Mouse (Mus musculus) embryo, embryonic 10 days (tissue): Measurements from ENCODE around the gene Hdac7.
A peak's percentile ranks its signal among the peaks of the same experiment; 100 is the strongest.

Experiments used
- DNase-seq: peaks from one replicate; pipeline ENCODE4 v3.0.0-alpha.2; 2015; ENCODE audit warnings: low spot score

The Hdac7 gene

DNA sequence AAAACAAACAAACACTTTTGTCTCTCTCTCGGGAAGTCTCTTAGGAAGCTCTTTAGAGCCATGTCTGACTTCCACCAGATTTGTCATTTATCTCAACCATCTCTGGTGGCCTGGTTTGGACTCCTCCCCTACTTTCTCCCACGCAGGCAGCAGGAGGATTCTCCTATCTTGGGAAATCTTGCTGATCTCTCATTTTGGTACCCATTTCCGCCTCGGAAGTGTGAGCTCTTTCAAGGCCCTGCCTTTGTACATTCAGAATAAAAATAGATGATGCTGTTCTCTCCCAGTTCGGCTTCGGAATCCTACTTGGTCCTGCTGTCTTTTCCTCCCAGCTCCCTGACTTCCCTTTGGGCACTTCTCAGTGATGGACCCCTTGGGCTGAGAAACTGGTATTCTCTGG is 10.2 kb upstream of the Hdac7 start:
- DNase-seq = no peak

DNA sequence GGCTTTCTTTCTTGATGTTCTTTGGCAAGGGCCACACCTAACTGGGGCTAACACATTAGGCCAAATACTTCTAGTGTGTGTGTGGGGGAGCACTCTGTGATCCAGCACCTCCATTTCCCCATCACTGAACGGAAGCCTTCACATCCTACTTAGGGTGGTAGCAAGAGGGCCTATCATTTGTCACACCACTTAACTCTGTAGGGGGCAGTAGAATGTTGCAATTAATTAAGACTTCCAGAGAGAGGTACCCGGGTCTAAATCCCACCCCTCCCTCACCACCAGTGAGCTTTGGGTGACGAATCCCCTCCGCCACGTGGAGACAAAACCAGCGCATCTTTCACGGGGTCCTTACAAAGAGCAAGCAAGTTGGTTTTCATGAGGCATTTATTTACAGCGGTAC is 9.8 kb upstream of the Hdac7 start:
- DNase-seq = no peak

DNA sequence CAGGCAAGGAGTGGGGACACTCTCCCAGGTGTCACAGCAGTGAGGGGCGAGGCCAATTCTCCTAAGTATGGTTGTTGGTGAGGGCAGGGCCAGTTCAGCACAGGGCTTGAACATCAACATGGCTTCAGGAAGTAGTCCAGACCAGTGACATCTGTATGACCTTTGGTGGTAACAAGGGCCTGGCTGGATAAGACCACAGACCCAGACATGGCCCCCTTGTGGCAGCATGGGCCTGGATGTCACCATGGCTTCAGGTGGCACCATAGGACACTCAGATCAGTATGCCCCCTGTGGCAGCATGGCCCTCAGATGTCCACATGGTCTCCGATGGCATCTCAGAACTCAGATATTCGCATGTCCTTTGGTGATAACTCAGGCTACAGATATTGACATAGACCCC is 8.0 kb upstream of the Hdac7 start:
- DNase-seq = no peak

DNA sequence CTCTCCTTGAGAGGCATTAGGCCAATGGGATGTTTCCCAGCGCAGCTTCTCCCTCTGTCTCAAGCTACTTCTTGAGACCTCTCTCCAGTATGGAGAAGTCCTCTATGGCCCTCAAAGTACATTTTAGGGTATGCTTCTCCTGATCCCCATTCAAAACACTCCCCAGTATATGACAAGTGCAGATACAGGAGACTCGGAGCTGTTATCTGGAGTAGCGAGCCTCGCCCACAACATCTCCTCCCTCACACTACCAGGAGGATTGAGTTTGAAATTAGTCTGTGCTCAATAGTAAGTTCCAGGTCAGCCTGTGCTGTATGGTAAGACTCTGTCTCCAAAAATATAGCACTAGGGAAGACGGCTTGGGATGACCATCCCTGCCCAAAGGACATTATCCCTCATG is 6.7 kb upstream of the Hdac7 start:
- no peak for DNase-seq

DNA sequence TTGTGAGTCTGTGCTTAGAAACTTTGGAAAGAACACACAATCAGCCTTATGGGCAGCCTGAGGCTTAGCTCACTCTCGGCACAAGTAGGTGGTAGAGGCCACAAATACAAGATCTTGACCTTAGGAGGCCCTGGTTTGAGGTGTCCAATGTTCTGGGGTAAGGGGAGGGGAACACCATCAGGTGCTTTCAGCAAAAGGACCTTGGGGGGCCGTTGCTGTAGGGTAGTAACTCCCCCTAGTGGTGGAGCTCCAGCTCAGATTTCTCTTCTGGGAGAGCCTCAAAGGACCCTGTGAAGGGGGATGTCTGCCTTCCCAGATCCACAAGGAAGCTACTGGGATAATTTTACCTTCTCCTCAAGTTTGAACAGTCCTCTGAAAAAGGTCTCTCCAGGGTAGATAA is 6.1 kb upstream of the Hdac7 start:
- DNase-seq = peak; percentile 59

DNA sequence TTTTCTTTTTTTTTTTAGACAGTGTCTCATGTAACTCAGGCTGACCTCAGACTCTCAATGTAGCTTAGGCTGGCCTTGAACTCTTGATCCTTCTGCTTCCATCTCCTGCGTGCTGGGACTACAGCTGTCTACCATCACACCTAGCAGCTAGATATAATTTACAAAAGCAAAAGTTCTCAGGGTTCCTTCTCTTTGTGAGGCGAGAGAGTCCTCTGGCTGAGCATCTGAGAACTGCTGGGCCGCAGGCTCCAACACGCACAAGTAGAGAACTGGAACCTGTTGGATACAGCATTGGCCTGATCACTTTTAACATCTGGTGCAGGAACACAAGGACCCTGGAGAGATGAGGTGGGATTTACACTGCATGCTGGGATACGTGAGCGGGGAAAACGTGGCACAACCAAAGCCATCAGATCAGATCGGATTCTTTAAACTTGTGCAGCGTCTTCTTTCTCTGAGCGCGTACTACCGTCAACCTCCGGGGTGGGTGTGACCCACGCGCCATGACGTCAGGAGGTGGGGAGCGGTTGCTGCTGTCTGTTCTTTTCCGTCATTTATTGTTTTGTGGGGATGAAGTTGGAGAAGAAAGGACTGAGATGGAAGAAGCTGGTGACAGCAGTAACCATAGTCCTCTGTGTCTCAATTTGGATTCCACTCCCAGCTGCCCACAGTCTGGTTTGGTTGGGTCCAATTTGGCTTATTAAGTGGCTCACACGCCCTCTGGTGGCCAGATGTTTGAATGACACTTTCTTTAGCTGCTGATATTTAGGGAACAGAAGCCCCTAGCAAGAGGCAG is 5.0 kb upstream of the Hdac7 start:
- peak; percentile 96 for DNase-seq

DNA sequence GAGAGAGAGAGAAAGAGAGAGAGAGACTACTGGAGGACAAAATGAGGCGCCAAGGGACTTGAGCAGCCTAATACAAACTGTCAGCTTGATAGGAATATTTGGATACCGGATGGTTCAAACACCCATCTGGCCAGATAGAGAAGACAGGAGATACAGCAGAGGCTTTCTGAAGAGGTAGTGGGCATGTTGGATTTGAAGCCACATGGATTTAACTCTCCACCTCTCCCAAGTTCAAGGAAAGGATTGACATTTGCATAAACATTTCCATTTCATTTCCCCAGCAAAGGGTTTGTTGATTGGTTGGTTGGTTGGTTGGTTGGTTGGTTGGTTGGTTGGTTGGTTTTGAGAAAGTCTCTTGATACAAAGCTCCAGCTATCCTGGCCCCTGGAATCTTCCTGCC is 3.6 kb upstream of the Hdac7 start:
- DNase-seq = no peak

DNA sequence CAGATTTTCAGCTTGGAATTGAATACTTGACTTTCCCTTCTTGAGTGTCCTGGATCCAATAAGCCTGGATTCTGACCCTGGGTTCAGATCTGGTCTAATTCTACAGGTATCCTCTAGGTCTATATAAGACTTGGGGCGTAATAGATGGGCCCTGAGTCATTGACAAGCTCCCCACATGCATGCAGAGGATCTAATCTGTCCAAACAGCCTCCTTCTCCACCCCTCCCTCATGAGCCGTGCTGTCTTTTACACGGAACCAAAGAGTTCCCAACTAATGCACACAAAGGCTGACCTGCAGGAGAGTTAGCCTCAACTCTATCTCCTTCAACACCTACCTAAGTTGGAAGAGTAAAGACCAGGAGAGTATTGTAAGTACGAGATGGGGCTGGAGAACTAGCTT is 3.0 kb upstream of the Hdac7 start:
- no peak for DNase-seq

DNA sequence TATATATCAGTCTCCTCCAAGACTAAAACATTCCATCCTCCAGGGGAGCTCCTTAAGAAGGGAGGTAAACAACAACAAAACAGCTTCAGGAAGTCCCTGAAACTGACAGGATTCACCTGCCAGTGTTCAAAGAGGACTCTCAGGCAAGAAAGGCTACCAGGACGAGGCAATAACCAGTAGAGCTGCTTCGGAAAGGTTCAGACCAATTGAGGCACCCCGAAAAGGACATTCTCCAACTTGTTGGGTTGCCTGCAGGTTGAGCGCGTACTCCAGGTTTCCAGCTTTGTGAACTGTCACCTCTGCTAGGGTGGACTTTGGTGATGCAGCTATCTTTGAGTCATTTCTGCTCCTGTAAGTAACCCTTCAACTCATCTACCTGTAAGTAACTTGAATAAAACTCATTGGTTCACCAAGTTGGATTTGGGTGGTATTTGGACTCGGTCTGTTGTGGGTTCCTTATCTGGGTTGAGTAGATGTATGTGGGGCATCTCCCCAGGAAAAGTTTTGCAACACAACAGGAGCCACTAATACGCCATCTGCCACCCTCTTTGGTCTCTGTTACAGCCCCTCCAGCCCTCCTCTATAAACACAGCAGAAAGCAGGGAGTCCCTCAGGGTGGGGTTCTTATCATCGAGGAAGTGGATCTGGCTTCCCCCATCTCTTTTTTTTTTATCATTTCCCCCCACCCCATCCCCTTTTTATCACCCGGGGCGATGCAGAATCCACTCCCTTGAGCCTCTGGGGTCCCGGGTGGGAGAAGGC is 2.0 kb upstream of the Hdac7 start:
- no peak for DNase-seq

DNA sequence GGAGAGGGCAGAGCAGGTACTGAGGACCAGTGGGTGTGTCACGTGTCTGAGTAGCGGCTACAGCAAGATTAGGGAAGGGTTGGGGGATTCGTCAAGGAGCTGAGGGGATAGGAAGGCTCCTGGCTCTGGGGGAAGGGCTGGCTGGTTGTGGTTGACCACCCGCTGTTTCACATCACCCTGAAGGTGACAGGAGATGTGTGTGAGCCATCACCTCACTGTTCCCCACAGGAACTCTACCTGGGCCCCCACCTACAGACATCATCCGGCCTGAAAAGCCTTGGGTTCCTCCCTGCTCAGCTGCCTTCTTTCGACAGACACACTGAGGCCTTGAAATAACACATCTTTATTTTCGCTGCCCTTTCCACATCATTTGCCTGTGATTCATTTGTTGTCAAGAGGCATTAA is 1.1 kb downstream of the Hdac7 start:
- no peak for DNase-seq

DNA sequence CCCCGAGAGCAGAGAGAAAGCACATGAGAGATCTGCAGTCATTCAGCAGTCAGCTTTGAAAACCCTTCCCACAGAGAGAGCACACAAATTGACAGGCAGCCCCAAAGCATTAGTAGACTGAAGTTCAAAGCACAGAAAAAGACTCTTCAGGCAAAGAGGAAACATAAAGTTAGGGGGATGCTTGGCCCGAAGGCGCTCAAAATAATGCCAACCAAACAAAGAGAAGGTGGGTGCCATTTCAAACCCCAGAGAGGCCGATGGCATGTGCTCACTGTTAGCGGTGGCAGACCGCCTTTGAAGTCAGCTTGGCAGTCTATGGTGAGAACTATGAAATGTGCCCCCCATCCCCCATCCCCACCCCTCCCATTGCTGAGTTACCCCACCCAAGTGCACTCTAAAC is 2.2 kb downstream of the Hdac7 start:
- no peak for DNase-seq

DNA sequence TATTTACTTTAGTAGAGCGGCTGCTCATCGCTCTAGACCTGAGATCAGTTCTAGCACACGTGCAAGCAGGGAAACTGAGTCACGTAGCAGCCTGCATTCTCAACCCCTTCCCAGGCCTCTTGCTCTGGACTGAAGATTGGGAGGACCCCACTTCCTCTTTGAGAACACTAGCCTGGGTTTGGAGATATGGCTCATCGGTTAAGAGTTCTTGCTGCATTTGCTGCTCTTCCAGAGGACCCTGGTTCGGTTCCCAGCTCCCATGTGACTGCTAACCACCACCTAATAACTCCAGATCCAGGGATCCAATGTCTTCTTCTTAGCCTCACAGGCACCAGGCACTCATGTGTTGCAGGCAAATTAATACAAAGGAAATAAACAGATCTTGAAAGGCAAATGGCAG is 2.9 kb downstream of the Hdac7 start:
- no peak for DNase-seq

DNA sequence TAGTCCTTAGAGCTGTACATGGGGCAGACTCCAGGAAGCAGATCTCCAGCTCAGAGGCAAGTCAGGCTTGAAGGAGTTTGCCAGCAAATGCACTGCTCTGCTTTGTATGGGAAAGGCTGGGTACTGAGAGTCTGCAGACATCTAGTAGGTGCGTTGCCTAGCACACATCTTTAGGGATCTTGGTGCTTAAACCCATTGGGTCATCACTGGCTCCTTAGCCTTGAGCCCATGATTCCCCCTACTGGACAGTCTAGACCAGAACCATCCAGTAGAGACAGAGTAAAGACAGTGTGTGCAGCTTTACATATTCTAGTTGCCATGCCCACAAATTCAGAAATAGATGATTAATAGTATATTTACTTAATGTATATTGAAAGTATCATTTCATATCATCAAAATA is 3.5 kb downstream of the Hdac7 start:
- DNase-seq = no peak

DNA sequence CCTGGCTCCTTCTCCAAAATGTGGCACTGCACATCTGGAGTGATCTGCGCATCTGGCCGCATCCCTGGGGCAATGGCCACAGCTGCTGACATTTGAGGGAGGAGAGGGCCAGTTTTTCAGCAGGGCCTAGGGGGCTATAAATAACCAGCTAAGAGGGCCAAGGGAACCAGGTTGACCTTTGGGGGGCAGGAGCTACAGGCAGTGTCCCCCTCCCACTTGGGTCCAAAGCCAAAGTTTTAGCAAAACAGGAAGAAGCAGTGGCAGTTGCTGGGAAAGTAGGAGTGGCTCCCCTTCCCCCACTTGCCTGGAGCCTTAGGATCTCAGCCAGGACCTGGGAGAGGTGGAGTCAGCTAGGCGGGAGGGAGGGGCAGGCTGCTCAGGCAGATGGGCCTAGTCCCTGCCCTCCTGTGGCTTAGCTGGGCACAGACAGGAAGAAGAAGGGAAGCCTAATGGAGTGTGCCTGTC is 4.3 kb downstream of the Hdac7 start:
- peak; percentile 82 for DNase-seq

DNA sequence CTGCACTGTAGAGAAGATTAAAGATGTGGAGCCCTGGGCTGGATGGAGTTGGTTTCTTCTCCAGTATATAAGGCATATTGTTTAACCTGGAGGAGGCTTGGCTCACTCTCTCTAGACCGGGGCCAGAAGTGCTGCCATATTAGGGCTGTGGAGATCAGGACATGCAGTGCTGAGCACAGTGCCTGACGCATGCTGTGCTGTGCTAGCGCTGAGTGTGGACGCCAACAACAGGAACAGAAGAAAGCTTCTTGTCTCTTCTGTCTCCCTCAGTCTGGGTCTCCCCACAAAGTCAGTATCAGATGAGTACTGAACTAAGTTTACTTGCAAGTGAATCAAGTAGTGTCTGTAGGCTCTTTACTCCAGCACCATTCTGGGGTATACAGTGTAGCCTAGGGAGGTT is 4.8 kb downstream of the Hdac7 start:
- no peak for DNase-seq

DNA sequence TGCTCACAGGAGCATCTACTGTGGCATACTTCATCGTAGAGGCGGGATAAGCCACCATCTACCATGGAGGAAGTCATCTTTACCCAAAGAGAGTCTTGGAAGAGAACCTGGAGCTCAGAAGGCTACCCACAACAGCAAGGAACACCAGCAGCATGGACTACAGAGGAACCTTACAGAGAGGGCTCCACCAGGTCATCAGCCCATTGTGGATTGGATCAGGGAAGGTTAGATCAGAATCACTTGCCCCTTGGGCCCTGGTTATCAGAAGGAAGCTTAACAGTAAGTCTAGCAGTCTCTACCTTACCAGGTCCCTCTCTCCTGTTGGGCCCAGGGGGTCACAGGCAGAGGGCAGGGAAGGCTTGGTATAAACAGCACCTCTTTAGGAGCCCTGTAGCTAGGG is 5.3 kb downstream of the Hdac7 start:
- DNase-seq = no peak

DNA sequence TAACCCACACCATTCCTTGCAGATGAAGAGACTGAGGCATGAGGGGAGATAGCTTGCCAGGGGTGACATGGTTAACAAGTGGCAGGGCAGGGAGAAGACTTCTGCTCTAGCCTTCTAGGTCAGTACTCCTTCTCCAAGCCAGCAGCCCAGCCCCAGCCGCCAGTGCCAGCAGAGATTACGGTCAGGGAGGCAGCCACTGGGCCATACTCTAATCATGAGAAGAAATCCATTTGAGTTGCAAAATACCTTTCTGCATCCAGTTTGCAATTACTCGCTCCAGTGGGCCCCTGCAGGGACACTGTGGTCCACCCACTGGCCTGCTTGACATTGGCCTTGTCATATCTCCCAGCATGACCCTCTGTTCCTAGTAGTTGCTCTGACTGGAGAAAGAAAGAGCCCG is 5.9 kb downstream of the Hdac7 start:
- DNase-seq = no peak

DNA sequence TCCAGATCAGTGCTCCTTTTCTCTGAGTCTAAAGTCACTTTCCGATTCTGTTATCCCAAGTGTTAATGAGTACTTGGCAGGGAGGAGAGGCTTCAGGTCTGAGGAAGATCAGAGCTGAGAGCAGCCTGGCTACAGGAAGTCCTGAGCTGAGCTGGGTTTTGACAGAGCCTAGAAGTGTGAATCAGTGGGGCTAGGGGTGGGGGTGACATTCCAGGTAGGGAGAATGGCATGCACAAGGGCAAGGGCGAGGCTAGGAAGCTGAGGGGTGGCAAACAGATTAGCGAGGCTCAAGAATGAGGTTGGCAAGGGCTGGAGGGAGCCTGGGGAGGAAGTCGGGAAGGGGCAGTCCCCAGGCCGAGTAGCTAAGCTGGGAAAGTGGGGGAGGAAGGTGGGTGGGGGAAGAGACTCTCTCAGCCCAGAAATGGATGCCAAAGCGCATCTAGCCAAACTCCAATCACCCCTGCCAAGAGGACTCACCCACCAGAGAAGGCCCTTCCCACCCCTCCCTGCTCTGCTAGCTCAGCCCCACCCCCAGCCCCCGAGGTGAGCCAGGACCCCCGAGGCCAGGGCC is 6.7 kb downstream of the Hdac7 start:
- DNase-seq = no peak

DNA sequence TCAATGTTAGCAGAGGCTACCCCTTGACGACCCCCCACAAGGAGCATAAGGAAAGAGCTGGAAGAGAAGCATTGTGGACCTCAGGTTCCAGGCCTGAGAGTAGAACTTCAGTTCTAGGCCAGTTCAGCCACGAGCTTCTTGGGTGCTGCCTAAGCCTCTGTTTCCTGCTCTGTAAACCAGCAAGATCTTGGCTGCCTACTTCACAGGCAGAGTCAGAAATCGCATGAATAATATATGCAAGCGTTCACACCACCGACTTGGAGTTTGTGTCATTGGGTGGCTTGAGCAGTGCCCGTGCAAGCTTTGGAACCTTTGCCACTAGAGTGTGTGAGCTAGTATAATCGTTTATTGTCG is 7.4 kb downstream of the Hdac7 start:
- DNase-seq = no peak

DNA sequence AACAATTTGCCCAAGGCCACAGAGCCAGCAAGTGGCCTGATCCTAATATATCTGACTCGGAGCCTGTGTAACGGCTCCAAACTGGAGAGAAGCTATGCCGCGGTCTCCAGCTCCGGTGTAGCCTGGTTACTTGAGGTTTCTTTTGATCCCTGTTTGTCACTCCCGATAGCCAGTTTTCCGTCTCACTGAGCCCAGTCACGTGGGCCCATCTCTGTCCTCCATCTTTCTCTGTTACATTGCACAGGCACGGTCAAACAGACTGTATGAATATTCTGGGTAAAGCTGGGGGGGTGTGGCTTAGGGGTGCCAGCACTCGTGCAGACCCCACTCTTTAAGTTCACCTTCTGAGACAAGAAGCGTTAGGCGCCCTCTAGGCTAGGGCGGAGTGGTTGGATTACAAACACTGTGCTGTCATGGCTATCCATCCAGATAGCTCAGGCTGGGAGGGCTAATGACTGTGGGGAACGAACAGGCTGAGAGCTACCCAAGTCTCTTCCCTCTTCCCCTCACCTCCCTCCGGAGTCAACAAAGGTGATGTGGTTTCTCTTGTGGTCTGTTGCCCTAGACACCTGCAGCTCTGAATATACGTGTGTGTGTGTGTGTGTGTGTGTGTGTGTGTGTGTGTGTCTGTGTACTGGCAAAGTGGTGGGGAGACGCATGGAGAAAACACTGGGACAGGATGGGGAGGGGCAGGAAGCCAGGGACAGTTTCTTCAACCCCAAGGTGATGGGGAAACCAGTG is 8.0 kb downstream of the Hdac7 start:
- no peak for DNase-seq

DNA sequence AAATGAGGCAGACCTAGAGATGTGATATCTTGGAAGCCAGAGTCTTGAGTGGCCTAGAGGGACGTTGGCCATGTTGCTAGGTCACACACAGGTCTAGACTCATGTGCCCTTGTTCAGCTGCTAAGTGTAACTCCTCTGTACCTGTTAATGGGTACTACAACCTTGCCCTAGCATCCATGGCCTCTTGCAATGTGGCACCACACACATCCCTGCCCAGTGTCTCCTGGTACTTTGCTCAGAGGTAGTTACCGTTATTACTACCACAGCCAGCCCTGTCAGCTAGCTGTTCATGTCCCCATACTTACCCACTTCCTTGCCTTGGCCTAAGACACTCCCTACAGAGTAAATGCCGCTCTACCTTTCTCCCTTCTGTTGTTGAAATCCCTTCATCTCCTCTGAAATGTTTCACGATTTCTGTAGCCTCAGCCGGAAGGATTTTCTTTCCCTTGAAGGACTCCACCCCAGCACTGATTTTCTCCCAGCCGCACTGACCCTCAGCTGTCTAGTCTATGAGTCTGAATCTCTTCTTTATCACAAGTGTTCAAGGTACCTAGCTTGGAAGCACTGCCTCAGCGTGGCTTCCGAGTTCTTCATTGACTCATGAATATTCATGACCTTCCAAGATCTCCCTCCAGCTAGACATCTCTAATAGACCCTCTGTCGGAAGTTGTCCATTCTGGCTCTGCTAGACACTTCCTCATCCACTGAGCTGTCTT is 11.4 kb downstream of the Hdac7 start:
- no peak for DNase-seq
